9 mouse cellular contexts compared by ENCODE assay signal in the genomic region with DNA sequence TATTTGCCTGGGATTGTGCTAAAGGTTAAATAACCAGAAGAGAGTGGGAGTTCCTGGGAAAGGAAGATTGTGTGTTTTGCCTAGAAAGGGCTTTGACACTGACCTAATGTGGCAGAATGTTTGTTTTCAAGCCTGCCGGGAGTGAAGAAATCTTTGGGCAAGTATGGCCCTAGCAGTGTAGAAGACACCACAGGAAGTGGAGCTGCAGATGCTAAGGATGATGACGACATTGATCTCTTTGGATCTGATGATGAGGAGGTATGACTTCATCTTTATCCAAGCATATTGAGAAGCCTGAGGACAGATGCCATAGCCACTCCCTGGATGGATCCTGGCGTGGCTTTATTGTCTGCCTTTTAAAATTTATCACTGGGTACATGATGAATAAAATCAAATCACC. TPM values are rescaled to one million over a fixed set of nuclear protein-coding genes. Genes with fewer than 3 reads are reported as not detected.
DNase-seq lines count a peak whose midpoint lies in the region; ATAC-seq lines count a peak whose summit lies in the region.
"Had no signal": no experiment of that assay in that cellular context is flagged by ENCODE, and none has a peak within 500 bp of the region (broad histone marks: within the 10 kb centered on the region; RNA-seq: fewer than 3 reads in every experiment).

No protein-coding gene starts in this region.

- peaks cover 41% of the 10 kb centered on the region for H3K4me1 ChIP-seq in erythroblast, embryonic 14.5 days (ENCODE audit: control insufficient read depth)
- peaks cover 35% of the 10 kb centered on the region for H3K4me1 ChIP-seq in forebrain, embryonic 15.5 days
- H3K4me1 ChIP-seq in liver, embryonic 16.5 days (ENCODE audit: control insufficient read depth, low read depth, low read length) = peaks cover 22% of the 10 kb centered on the region

- peak; percentile 58 for DNase-seq in 416B (ENCODE audit: low read depth)
- DNase-seq in T-cell, adult 2 months (ENCODE audit: low spot score) = no peak
- no peak for DNase-seq in urinary bladder, postnatal 36 days (ENCODE audit: low spot score in 2 of 2)
- no peak for DNase-seq in testis, postnatal 14 days (ENCODE audit: low spot score)
- DNase-seq: kidney, postnatal 4 days had no signal

- peak overlapping the region; percentile 94; the same call in 1 of the 2 replicates for H3K9ac ChIP-seq in forebrain, embryonic 15.5 days (replicated peaks)
- peak overlapping the region; percentile 94 for H3K9ac ChIP-seq in liver, embryonic 16.5 days (ENCODE audit: low read depth, low read length)

- WGBS in forebrain, embryonic 15.5 days = 88% methylated on average over 3 of the region's 3 CpGs
- WGBS in liver, embryonic 16.5 days (ENCODE audit: insufficient replicate concordance) = 41% methylated on average over 3 of the region's 3 CpGs

- H3K27me3 ChIP-seq in erythroblast, embryonic 14.5 days (ENCODE audit: control insufficient read depth) = no peaks in the 10 kb centered on the region
- no peaks in the 10 kb centered on the region for H3K27me3 ChIP-seq in forebrain, embryonic 15.5 days
- no peaks in the 10 kb centered on the region for H3K27me3 ChIP-seq in liver, embryonic 16.5 days (ENCODE audit: control insufficient read depth, insufficient read depth, low read depth, low read length)

- no peak overlapping the region for H3K27ac ChIP-seq in forebrain, embryonic 15.5 days (replicated peaks)
- H3K27ac ChIP-seq in liver, embryonic 16.5 days (ENCODE audit: low read length) = no peak overlapping the region

- H3K9me3 ChIP-seq in erythroblast, embryonic 14.5 days (ENCODE audit: control insufficient read depth, low read length) = no peaks in the 10 kb centered on the region
- H3K9me3 ChIP-seq in forebrain, embryonic 15.5 days = no peaks in the 10 kb centered on the region
- H3K9me3 ChIP-seq in liver, embryonic 16.5 days (replicated peaks; ENCODE audit: control insufficient read depth, low read length) = no peaks in the 10 kb centered on the region

- peaks cover 50% of the 10 kb centered on the region for H3K36me3 ChIP-seq in erythroblast, embryonic 14.5 days (ENCODE audit: control insufficient read depth)
- H3K36me3 ChIP-seq in forebrain, embryonic 15.5 days = peaks cover 20% of the 10 kb centered on the region
- H3K36me3 ChIP-seq in liver, embryonic 16.5 days (ENCODE audit: control insufficient read depth, insufficient read depth) = peaks cover 11% of the 10 kb centered on the region

- H3K4me3 ChIP-seq in erythroblast, embryonic 14.5 days (replicated peaks) = peak overlapping the region; percentile 86
- peak overlapping the region; percentile 90 for H3K4me3 ChIP-seq in forebrain, embryonic 15.5 days
- H3K4me3 ChIP-seq in liver, embryonic 16.5 days (ENCODE audit: low read depth, low read length) = peak overlapping the region; percentile 92

- H3K4me2 ChIP-seq in forebrain, embryonic 15.5 days (replicated peaks) = peak overlapping the region; percentile 68; the same call in 1 of the 2 replicates
- H3K4me2 ChIP-seq in liver, embryonic 16.5 days (ENCODE audit: low read depth, low read length) = peak overlapping the region; percentile 80

- no peak for ATAC-seq in erythroblast, adult 5-6 weeks (replicated peaks; ENCODE audit: low FRiP score, poor library complexity, severe bottlenecking)
- no peak for ATAC-seq in forebrain, embryonic 15.5 days (replicated peaks)
- no peak for ATAC-seq in liver, embryonic 16.5 days (ENCODE audit: low read depth)

RNA-seq across cellular contexts. Expression of gene Ndufs1, which starts 1.7 kb away (rescaled TPM):
- 1.4 and 2.1 TPM in 2 replicates for polyA plus RNA-seq in erythroblast, embryonic 14.5 days (2012)
- 47.3 and 53.7 TPM in 2 replicates for total RNA-seq in erythroblast, adult 5-6 weeks (2015; ENCODE audit: low replicate concordance)
- total RNA-seq in erythroblast, adult 5-6 weeks (2017; ENCODE audit: low replicate concordance) = 55.9 and 56.6 TPM in 2 replicates
- polyA plus RNA-seq in forebrain, embryonic 15.5 days (2015; fragmentation: Nextera tagmentation; extraction: Ambion mirVana) = 116 and 118 TPM in 2 replicates
- polyA plus RNA-seq in liver, embryonic 16.5 days (2015; fragmentation: Nextera tagmentation; extraction: Ambion mirVana) = 92.7 and 96.4 TPM in 2 replicates

RNA-seq across cellular contexts. Expression of gene Eef1b2, which starts 1.7 kb away (rescaled TPM):
- 18.7 and 24.8 TPM in 2 replicates for polyA plus RNA-seq in erythroblast, embryonic 14.5 days (2012)
- 258 and 276 TPM in 2 replicates for total RNA-seq in erythroblast, adult 5-6 weeks (2015; ENCODE audit: low replicate concordance)
- 379 and 551 TPM in 2 replicates for total RNA-seq in erythroblast, adult 5-6 weeks (2017; ENCODE audit: low replicate concordance)
- 438 and 464 TPM in 2 replicates for polyA plus RNA-seq in forebrain, embryonic 15.5 days (2015; fragmentation: Nextera tagmentation; extraction: Ambion mirVana)
- 207 and 226 TPM in 2 replicates for polyA plus RNA-seq in liver, embryonic 16.5 days (2015; fragmentation: Nextera tagmentation; extraction: Ambion mirVana)

RNA-seq across cellular contexts. Expression of gene Gpr1, which starts 36.0 kb away (rescaled TPM):
- polyA plus RNA-seq in erythroblast, embryonic 14.5 days (2012) = not detected in 2 replicates
- not detected in 2 replicates for total RNA-seq in erythroblast, adult 5-6 weeks (2015; ENCODE audit: low replicate concordance)
- total RNA-seq in erythroblast, adult 5-6 weeks (2017; ENCODE audit: low replicate concordance) = not detected in 2 replicates
- polyA plus RNA-seq in forebrain, embryonic 15.5 days (2015; fragmentation: Nextera tagmentation; extraction: Ambion mirVana) = 0.33 and 0.34 TPM in 2 replicates
- polyA plus RNA-seq in liver, embryonic 16.5 days (2015; fragmentation: Nextera tagmentation; extraction: Ambion mirVana) = 0.04 TPM in 1 of 2 replicates, not detected in the other

Comparison
In these comparisons a context has a peak if more than half of its experiments do, and no peak if none do; other contexts are left out.
1. RNA of gene Ndufs1, which starts 1.7 kb away (polyA plus RNA-seq): 116 to 118 TPM in forebrain, embryonic 15.5 days and 92.7 to 96.4 TPM in liver, embryonic 16.5 days; 1.4 to 2.1 TPM in erythroblast, embryonic 14.5 days; every median in the first group is over 10 times any median in the second.
2. Peak in every context shown above with its lines, with median percentiles within 50 percentile points of each other: H3K4me3 ChIP-seq.